Mouse (Mus musculus) liver, embryonic 13.5 days (tissue): ENCODE data around the gene Eci1. TPM values are rescaled to one million over a fixed set of nuclear protein-coding genes. Genes with fewer than 3 reads are reported as not detected.

Experiments used
- ATAC-seq: fragments of 200-750 bp; cut with Nextera tagmentation; 2 replicates; pipeline ENCODE4 v1.8.0; 2017; ENCODE audit warnings: low read depth, mild to moderate bottlenecking, moderate number of reproducible peaks, moderate library complexity
- DNase-seq: peaks from one replicate; pipeline ENCODE4 v3.0.0; 2022
- H3K27ac ChIP-seq: fragments of 300-500 bp; sonication (generic); 2 replicates; pipeline ENCODE4 v1.5.1; 2015; ENCODE audit warnings: moderate library complexity, mild to moderate bottlenecking, inconsistent platforms
- H3K27me3 ChIP-seq: fragments of 300-500 bp; sonication (generic); 2 replicates; pipeline ENCODE4 v1.6.1; 2015; ENCODE audit warnings: mild to moderate bottlenecking, inconsistent platforms
- H3K36me3 ChIP-seq: fragments of 300-500 bp; sonication (generic); 2 replicates; pipeline ENCODE4 v1.6.1; 2015; ENCODE audit warnings: mild to moderate bottlenecking, inconsistent platforms
- H3K4me1 ChIP-seq: fragments of 300-500 bp; sonication (generic); replicated peaks from 2 replicates; pipeline ENCODE4 v1.6.1; 2015; ENCODE audit warnings: inconsistent platforms
- H3K4me2 ChIP-seq: fragments of 300-500 bp; sonication (generic); 2 replicates; pipeline ENCODE4 v1.6.1; 2015; ENCODE audit warnings: inconsistent platforms, mild to moderate bottlenecking, moderate library complexity
- H3K4me3 ChIP-seq: fragments of 300-500 bp; sonication (generic); replicated peaks from 2 replicates; pipeline ENCODE4 v1.5.1; 2015; ENCODE audit warnings: mild to moderate bottlenecking, inconsistent platforms
- H3K9ac ChIP-seq: fragments of 300-500 bp; sonication (generic); 2 replicates; pipeline ENCODE4 v1.6.1; 2015; ENCODE audit warnings: mild to moderate bottlenecking, inconsistent platforms
- H3K9me3 ChIP-seq: fragments of 300-500 bp; sonication (generic); replicated peaks from 2 replicates; pipeline ENCODE4 v1.6.1; 2016; ENCODE audit warnings: inconsistent platforms
- WGBS: fragments of 180-500 bp; shearing (Covaris S2); methylation state at CpG from one replicate; pipeline ENCODE4 v1.1.7; 2015; ENCODE audit not compliant: insufficient replicate concordance; 5-methylcytosine and 5-hydroxymethylcytosine counted together
- polyA plus RNA-seq: library from polyadenylated mRNA; unstranded; fragments of >200 nt; fragmentation: Nextera tagmentation; extraction: Ambion mirVana; gene quantifications from 2 replicates; pipeline ENCODE4 v1.2.1, GENCODE M21; 2015

Gene Eci1
- polyA plus RNA-seq, 1 experiment from 2014 or later, result 94.4 TPM

- peaks cover 65% of the 10 kb centered on the region for H3K4me1 ChIP-seq
- ATAC-seq (no peak), DNase-seq (no peak)
- no peak overlapping the region for H3K4me3 ChIP-seq
- no peak overlapping the region for H3K4me2 ChIP-seq
- H3K9ac ChIP-seq, result no peak overlapping the region
- H3K9me3 ChIP-seq, result no peaks in the 10 kb centered on the region
- peaks cover 68% of the 10 kb centered on the region for H3K36me3 ChIP-seq
- peak overlapping the region; percentile 11; the same call in 1 of the 2 replicates for H3K27ac ChIP-seq
- no peaks in the 10 kb centered on the region for H3K27me3 ChIP-seq
- 83% methylated on average over 6 of the region's 6 CpGs for WGBS
Measured at GRCm38 (mm10) chr17:24475586-24475985, 49.1 kb downstream of the Eci1 start.

- Histone ChIP-seq H3K4me1 (peaks cover 62% of the 10 kb centered on the region), H3K27ac (peak overlapping the region; percentile 11; the same call in 1 of the 2 replicates), H3K9me3 (no peaks in the 10 kb centered on the region), H3K9ac (no peak overlapping the region), H3K36me3 (peaks cover 68% of the 10 kb centered on the region), H3K27me3 (no peaks in the 10 kb centered on the region), H3K4me2 (no peak overlapping the region), H3K4me3 (no peak overlapping the region)
- WGBS, result 85% methylated on average over 10 of the region's 10 CpGs
- DNase-seq, result no peak
- ATAC-seq, result no peak
Measured at GRCm38 (mm10) chr17:24476022-24476776, 49.8 kb downstream of the Eci1 start.

GRCm38 (mm10) chr17:24477053-24477984, 50.9 kb downstream of the Eci1 start:
- Histone ChIP-seq H3K4me1 (peaks cover 50% of the 10 kb centered on the region), H3K27me3 (no peaks in the 10 kb centered on the region), H3K4me2 (peak overlapping the region; percentile 76), H3K27ac (peak overlapping the region; percentile 15; the same call in 1 of the 2 replicates), H3K36me3 (peaks cover 57% of the 10 kb centered on the region), H3K9ac (peak overlapping the region; percentile 88), H3K4me3 (peak overlapping the region; percentile 84), H3K9me3 (no peaks in the 10 kb centered on the region)
- DNase-seq (no peak), ATAC-seq (no peak)
- WGBS, result 89% methylated on average over 20 of the region's 20 CpGs

GRCm38 (mm10) chr17:24477985-24478600, 51.7 kb downstream of the Eci1 start:
- H3K36me3 ChIP-seq, result peaks cover 50% of the 10 kb centered on the region
- peak overlapping the region; percentile 76 for H3K4me2 ChIP-seq
- DNase-seq (no peak), ATAC-seq (no peak)
- H3K9ac ChIP-seq, result peak overlapping the region; percentile 88
- H3K4me1 ChIP-seq, result peaks cover 43% of the 10 kb centered on the region
- WGBS, result 50% methylated on average over 11 of the region's 11 CpGs
- H3K27me3 ChIP-seq, result no peaks in the 10 kb centered on the region
- H3K4me3 ChIP-seq, result peak overlapping the region; percentile 84
- no peaks in the 10 kb centered on the region for H3K9me3 ChIP-seq
- H3K27ac ChIP-seq, result peak overlapping the region; percentile 94

- H3K4me2 ChIP-seq, result peak within 1 kb of the TSS; percentile 76
- ATAC-seq, result peak; percentile 90
- under 1% methylated on average over 48 of the region's 48 CpGs for WGBS
Measured at GRCm38 (mm10) chr17:24478663-24479380, 52.4 kb downstream of the Eci1 start, which contains the start of gene Mlst8. Gene Mlst8 (minus strand): TSS chr17:24479078.

GRCm38 (mm10) chr17:24479431-24479830, 53.0 kb downstream of the Eci1 start:
- H3K4me2 ChIP-seq, result peak overlapping the region; percentile 76
- H3K4me1 ChIP-seq, result peaks cover 32% of the 10 kb centered on the region
- DNase-seq (no peak), ATAC-seq (no peak)
- H3K4me3 ChIP-seq, result peak overlapping the region; percentile 84
- WGBS, result 12% methylated on average over 1 of the region's 1 CpGs
- H3K36me3 ChIP-seq, result peaks cover 37% of the 10 kb centered on the region
- H3K27me3 ChIP-seq, result peaks cover 7% of the 10 kb centered on the region; the same call in 1 of the 2 replicates
- no peaks in the 10 kb centered on the region for H3K9me3 ChIP-seq
- H3K9ac ChIP-seq, result peak overlapping the region; percentile 88; the same call in 1 of the 2 replicates
- H3K27ac ChIP-seq, result peak overlapping the region; percentile 94

More at GRCm38 (mm10) chr17:24478663-24479380, 52.4 kb downstream of the Eci1 start, which contains the start of gene Mlst8:
- peaks cover 43% of the 10 kb centered on the region for H3K36me3 ChIP-seq
- H3K4me1 ChIP-seq, result peaks cover 36% of the 10 kb centered on the region
- peak; percentile 95 for DNase-seq
- peak within 1 kb of the TSS; percentile 84 for H3K4me3 ChIP-seq
- H3K27ac ChIP-seq, result peak within 1 kb of the TSS; percentile 94
- H3K9me3 ChIP-seq, result no peaks in the 10 kb centered on the region
- H3K9ac ChIP-seq, result peak within 1 kb of the TSS; percentile 88
- peaks cover 6% of the 10 kb centered on the region; the same call in 1 of the 2 replicates for H3K27me3 ChIP-seq

- peak overlapping the region; percentile 33; the same call in 1 of the 2 replicates for H3K9ac ChIP-seq
- H3K4me3 ChIP-seq, result no peak overlapping the region
- peaks cover 15% of the 10 kb centered on the region for H3K27me3 ChIP-seq
- peak overlapping the region; percentile 76 for H3K4me2 ChIP-seq
- peak overlapping the region; percentile 82 for H3K27ac ChIP-seq
- no peak for ATAC-seq
- WGBS, result 42% methylated on average over 3 of the region's 3 CpGs
- no peaks in the 10 kb centered on the region for H3K9me3 ChIP-seq
- DNase-seq, result no peak
- H3K36me3 ChIP-seq, result peaks cover 28% of the 10 kb centered on the region
- H3K4me1 ChIP-seq, result peaks cover 33% of the 10 kb centered on the region
Measured at GRCm38 (mm10) chr17:24480201-24480826, 53.9 kb downstream of the Eci1 start.

GRCm38 (mm10) chr17:24481027-24481815, 54.8 kb downstream of the Eci1 start:
- no peak for ATAC-seq
- H3K27ac ChIP-seq, result no peak overlapping the region
- peaks cover 34% of the 10 kb centered on the region for H3K4me1 ChIP-seq
- DNase-seq, result no peak
- H3K27me3 ChIP-seq, result peaks cover 24% of the 10 kb centered on the region
- peaks cover 19% of the 10 kb centered on the region for H3K36me3 ChIP-seq
- WGBS, result 89% methylated on average over 20 of the region's 20 CpGs
- H3K9ac ChIP-seq, result no peak overlapping the region
- H3K9me3 ChIP-seq, result no peaks in the 10 kb centered on the region
- H3K4me3 ChIP-seq, result no peak overlapping the region
- no peak overlapping the region for H3K4me2 ChIP-seq

- ATAC-seq, result no peak
- peaks cover 46% of the 10 kb centered on the region for H3K27me3 ChIP-seq
- H3K27ac ChIP-seq, result no peak overlapping the region
- no peak for DNase-seq
- H3K36me3 ChIP-seq, result no peaks in the 10 kb centered on the region
- 80% methylated on average over 3 of the region's 3 CpGs for WGBS
- H3K4me1 ChIP-seq, result peaks cover 23% of the 10 kb centered on the region
- H3K9me3 ChIP-seq, result no peaks in the 10 kb centered on the region
- H3K4me3 ChIP-seq, result no peak overlapping the region
- H3K9ac ChIP-seq, result no peak overlapping the region
- no peak overlapping the region for H3K4me2 ChIP-seq
Measured at GRCm38 (mm10) chr17:24483495-24483894, 57.1 kb downstream of the Eci1 start.
